Mouse (Mus musculus) liver, postnatal 0 days (tissue): ENCODE measurements around the gene Pfn1. TPM values are rescaled to one million over a fixed set of nuclear protein-coding genes. Genes with fewer than 3 reads are reported as not detected.
A peak's percentile ranks its signal among the peaks of the same experiment; 100 is the strongest.

Source experiments
- ATAC-seq: fragments of 200-750 bp; cut with Nextera tagmentation; 2 replicates; pipeline ENCODE4 v1.8.0; 2017; ENCODE audit warnings: mild to moderate bottlenecking, moderate library complexity
- DNase-seq: peaks from one replicate; pipeline ENCODE4 v3.0.0-alpha.2; 2016
- H3K27ac ChIP-seq: fragments of 300-500 bp; sonication (generic); 2 replicates; pipeline ENCODE4 v1.5.1; 2014; ENCODE audit warnings: antibody characterized with exemption, moderate library complexity, mild to moderate bottlenecking, low read depth
- H3K27me3 ChIP-seq: fragments of 300-500 bp; sonication (generic); 2 replicates; pipeline ENCODE4 v1.6.1; 2014; ENCODE audit warnings: low read length, control low read depth, mixed read lengths; ENCODE audit not compliant: insufficient read depth
- H3K36me3 ChIP-seq: fragments of 300-500 bp; sonication (generic); replicated peaks from 2 replicates; pipeline ENCODE4 v1.6.1; 2014; ENCODE audit warnings: mild to moderate bottlenecking, control low read depth, low read length, moderate library complexity, mixed read lengths; ENCODE audit not compliant: insufficient read depth
- H3K4me1 ChIP-seq: fragments of 300-500 bp; sonication (generic); 2 replicates; pipeline ENCODE4 v1.6.1; 2014; ENCODE audit warnings: antibody characterized with exemption, mild to moderate bottlenecking, control low read depth; ENCODE audit not compliant: insufficient read depth
- H3K4me2 ChIP-seq: fragments of 300-500 bp; sonication (generic); 2 replicates; pipeline ENCODE4 v1.6.1; 2014; ENCODE audit warnings: low read depth, mild to moderate bottlenecking, low read length, moderate library complexity, mixed read lengths
- H3K4me3 ChIP-seq: fragments of 300-500 bp; sonication (generic); 2 replicates; pipeline ENCODE4 v1.5.1; 2014; ENCODE audit warnings: low read depth, low read length
- H3K9ac ChIP-seq: fragments of 300-500 bp; sonication (generic); replicated peaks from 2 replicates; pipeline ENCODE4 v1.6.1; 2014; ENCODE audit warnings: mild to moderate bottlenecking, moderate library complexity
- H3K9me3 ChIP-seq: fragments of 300-500 bp; sonication (generic); 2 replicates; pipeline ENCODE4 v1.6.1; 2016; ENCODE audit warnings: mild to moderate bottlenecking, control low read depth, low read length, mixed read lengths
- CTCF ChIP-seq: sonication (generic); IDR thresholded peaks from 2 replicates; pipeline ENCODE4 v1.5.1; 2016; ENCODE audit warnings: antibody characterized with exemption, low read depth
- EP300 ChIP-seq: IDR thresholded peaks from 2 replicates; pipeline ENCODE4 v1.6.1; 2016; ENCODE audit warnings: antibody characterized with exemption, low read depth, mild to moderate bottlenecking
- WGBS: fragments of 180-500 bp; shearing (Covaris S2); extraction: QIAGEN DNeasy Blood & Tissue Kit; methylation state at CpG from one replicate; pipeline ENCODE4 v1.1.7; 2014; ENCODE audit not compliant: insufficient replicate concordance; 5-methylcytosine and 5-hydroxymethylcytosine counted together
- polyA plus RNA-seq: library from polyadenylated mRNA; unstranded; fragments of >200 nt; fragmentation: Nextera tagmentation; extraction: Ambion mirVana; gene quantifications from 2 replicates; pipeline ENCODE4 v1.2.1, GENCODE M21; 2015

Pfn1 gene
- polyA plus RNA-seq, 1 experiment from 2014 or later, result 918 TPM

- Histone ChIP-seq H3K4me2 (peak overlapping the region; percentile 96), H3K9ac (no peak overlapping the region), H3K4me1 (peaks cover 53% of the 10 kb centered on the region), H3K9me3 (no peaks in the 10 kb centered on the region), H3K27me3 (no peaks in the 10 kb centered on the region), H3K27ac (0 out of 2 replicates have a peak overlapping the region, but pooled peaks have one; percentile 99), H3K36me3 (peaks cover 50% of the 10 kb centered on the region), H3K4me3 (peak overlapping the region; percentile 74)
- ATAC-seq (no peak), DNase-seq (no peak)
- no peak for TF ChIP-seq CTCF
- TF ChIP-seq EP300, result no peak
- WGBS, result 70% methylated on average over 8 of the region's 8 CpGs
Observed at GRCm38 (mm10) chr11:70649185-70649734, 5.2 kb downstream of the Pfn1 start.

DNA sequence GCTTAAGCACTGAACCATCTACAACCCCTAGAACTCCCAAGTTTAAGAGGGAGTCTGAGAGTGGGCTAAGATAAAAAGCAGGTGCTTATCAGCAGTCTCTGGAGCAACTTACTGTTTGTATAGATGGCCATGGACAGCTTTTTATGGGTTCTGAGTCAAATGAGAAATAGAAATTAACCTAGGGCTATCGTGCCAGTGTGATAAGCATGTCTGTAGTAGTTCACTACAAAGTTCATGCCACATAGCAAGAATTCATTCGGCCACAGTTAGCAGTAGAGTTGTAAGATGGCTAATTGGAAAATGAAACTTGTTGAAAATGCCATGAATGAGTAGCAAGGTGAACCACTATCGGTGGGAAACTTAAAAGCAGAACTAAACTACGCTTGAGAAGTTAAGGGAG, 5.9 kb downstream of the Pfn1 start:
- Histone ChIP-seq H3K4me1 (peaks cover 53% of the 10 kb centered on the region), H3K9ac (peak overlapping the region; percentile 90), H3K4me3 (peak overlapping the region; percentile 74), H3K27ac (peak overlapping the region; percentile 97), H3K4me2 (peak overlapping the region; percentile 96), H3K27me3 (no peaks in the 10 kb centered on the region), H3K36me3 (peaks cover 53% of the 10 kb centered on the region), H3K9me3 (no peaks in the 10 kb centered on the region)
- no peak for ATAC-seq
- WGBS, result 20% methylated on average over 4 of the region's 4 CpGs
- TF ChIP-seq CTCF (no peak), EP300 (peak; percentile 80)
- DNase-seq, result no peak

- H3K9me3 ChIP-seq, result no peaks in the 10 kb centered on the region
- TF ChIP-seq EP300, result no peak
- TF ChIP-seq CTCF, result no peak
- peak overlapping the region; percentile 97 for H3K27ac ChIP-seq
- peak overlapping the region; percentile 74 for H3K4me3 ChIP-seq
- 2% methylated on average over 28 of the region's 28 CpGs for WGBS
- H3K27me3 ChIP-seq, result no peaks in the 10 kb centered on the region
- ATAC-seq (no peak), DNase-seq (peak; percentile 57)
- peak overlapping the region; percentile 90 for H3K9ac ChIP-seq
- H3K4me1 ChIP-seq, result peaks cover 53% of the 10 kb centered on the region
- peaks cover 52% of the 10 kb centered on the region for H3K36me3 ChIP-seq
- peak overlapping the region; percentile 96 for H3K4me2 ChIP-seq
Observed at GRCm38 (mm10) chr11:70647716-70648420, 6.6 kb downstream of the Pfn1 start.

DNA sequence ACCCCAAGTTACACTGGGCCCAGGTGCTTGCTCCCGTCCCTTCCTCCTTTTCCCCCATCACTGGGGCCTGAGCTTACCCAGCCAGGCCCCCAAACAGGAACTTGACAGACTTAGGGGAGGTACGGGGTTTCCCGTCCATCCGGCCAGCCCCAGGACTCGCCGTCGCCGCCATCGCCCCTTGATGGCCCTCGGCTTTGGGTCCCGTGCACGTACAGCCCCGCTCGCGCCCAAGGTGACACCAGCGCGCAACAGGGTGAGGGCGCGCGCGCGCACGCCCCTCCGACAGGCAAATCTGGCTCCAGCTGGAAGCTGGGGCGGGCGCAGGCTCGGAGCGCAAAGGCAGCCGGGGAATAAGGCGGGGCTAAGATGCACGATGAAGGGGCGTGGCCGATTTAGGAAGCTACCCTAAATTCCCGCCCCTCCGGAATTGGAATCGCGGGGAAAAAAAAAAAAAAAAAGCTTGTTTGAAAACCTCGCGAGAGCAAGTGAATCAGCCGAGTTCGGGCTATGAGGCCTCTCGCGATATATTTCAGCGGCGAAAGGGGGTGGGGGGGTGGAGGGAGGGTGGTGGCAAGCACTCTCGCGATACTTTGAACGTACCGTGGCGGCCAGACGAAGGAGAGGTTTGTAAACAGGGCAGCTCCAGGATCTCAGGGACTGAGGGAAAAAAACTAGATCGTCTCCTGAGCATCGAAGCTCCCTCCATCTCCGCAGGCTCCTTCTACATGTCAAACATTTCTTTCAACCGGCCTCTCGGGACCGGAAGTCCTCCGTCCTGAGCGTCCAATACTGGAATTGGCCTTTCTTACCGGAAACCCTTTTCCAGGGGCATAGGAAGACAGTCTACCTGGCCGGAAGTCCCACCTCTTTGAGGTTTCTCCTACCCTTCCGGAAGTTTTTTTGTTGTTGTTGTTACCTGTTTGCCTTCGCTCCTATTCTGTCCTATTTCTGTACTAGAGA, 7.5 kb downstream of the Pfn1 start, which contains the start of the genes Rnf167 and Slc25a11:
Gene Rnf167 (plus strand): TSS at position 545 of the 960 bp plus-strand sequence.
Gene Slc25a11 (minus strand): TSS at position 789 of the 960 bp plus-strand sequence.
- ATAC-seq (peak; percentile 88), DNase-seq (peak; percentile 97)
- H3K4me3 ChIP-seq, result peak within 1 kb of the TSS; percentile 74
- H3K9me3 ChIP-seq, result no peaks in the 10 kb centered on the region
- H3K4me2 ChIP-seq, result peak within 1 kb of the TSS; percentile 96
- peaks cover 45% of the 10 kb centered on the region for H3K4me1 ChIP-seq
- H3K9ac ChIP-seq, result peak within 1 kb of the TSS; percentile 90
- under 1% methylated on average over 63 of the region's 63 CpGs for WGBS
- peak within 1 kb of the TSS; percentile 97 for H3K27ac ChIP-seq
- peak; percentile 46 for TF ChIP-seq CTCF
- TF ChIP-seq EP300, result peak; percentile 85
- no peaks in the 10 kb centered on the region for H3K27me3 ChIP-seq
- peaks cover 45% of the 10 kb centered on the region for H3K36me3 ChIP-seq

- Histone ChIP-seq H3K4me2 (peak overlapping the region; percentile 96), H3K9ac (peak overlapping the region; percentile 86), H3K27me3 (no peaks in the 10 kb centered on the region), H3K4me3 (peak overlapping the region; percentile 74), H3K27ac (peak overlapping the region; percentile 93), H3K9me3 (no peaks in the 10 kb centered on the region), H3K36me3 (peaks cover 40% of the 10 kb centered on the region), H3K4me1 (peaks cover 39% of the 10 kb centered on the region)
- ATAC-seq, result no peak
- TF ChIP-seq CTCF (no peak), EP300 (no peak)
- DNase-seq, result no peak
- WGBS, result 16% methylated on average over 3 of the region's 3 CpGs
Observed at GRCm38 (mm10) chr11:70646259-70646555, 8.2 kb downstream of the Pfn1 start.
